Mouse (Mus musculus) layer of hippocampus, adult 9-11 months (tissue): Measurements from ENCODE around the gene Syt6.
A peak's percentile ranks its signal among the peaks of the same experiment; 100 is the strongest.

Experiments used
- DNase-seq: peaks from one replicate; pipeline ENCODE4 v3.0.0; 2022

Syt6 gene

GRCm38 (mm10) chr3:103649716-103650115 is 74.7 kb downstream of the Syt6 start:
- DNase-seq = no peak

GRCm38 (mm10) chr3:103650406-103650805 is 75.4 kb downstream of the Syt6 start:
- no peak for DNase-seq

GRCm38 (mm10) chr3:103660012-103660411 is 85.0 kb downstream of the Syt6 start:
- DNase-seq = no peak

GRCm38 (mm10) chr3:103661714-103662113 is 86.7 kb downstream of the Syt6 start:
- DNase-seq = peak; percentile 19

GRCm38 (mm10) chr3:103663385-103663784 is 88.4 kb downstream of the Syt6 start:
- no peak for DNase-seq

- DNase-seq = no peak
Observed at GRCm38 (mm10) chr3:103672113-103672512, 97.1 kb downstream of the Syt6 start.

- DNase-seq = no peak
Observed at GRCm38 (mm10) chr3:103672716-103673115, 97.7 kb downstream of the Syt6 start.

- no peak for DNase-seq
Observed at GRCm38 (mm10) chr3:103678811-103679210, 103.8 kb downstream of the Syt6 start.

- no peak for DNase-seq
Observed at GRCm38 (mm10) chr3:103682473-103682872, 107.4 kb downstream of the Syt6 start.

- peak; percentile 34 for DNase-seq
Observed at GRCm38 (mm10) chr3:103683234-103683965, 108.4 kb downstream of the Syt6 start.

- no peak for DNase-seq
Observed at GRCm38 (mm10) chr3:103683966-103684319, 108.9 kb downstream of the Syt6 start.

GRCm38 (mm10) chr3:103689043-103689442 is 114.0 kb downstream of the Syt6 start:
- no peak for DNase-seq

GRCm38 (mm10) chr3:103690506-103690905 is 115.5 kb downstream of the Syt6 start:
- DNase-seq = peak; percentile 21
